Mouse (Mus musculus) gastrocnemius, adult 8-10 months (tissue): ENCODE measurements around the gene Urm1. TPM values are rescaled to one million over a fixed set of nuclear protein-coding genes. Genes with fewer than 3 reads are reported as not detected.
"Not testable (repeated sequence)": the region's sequence is repeated elsewhere in the genome, so short reads cannot be mapped to it uniquely, and the experiment has no call there.

Experiments
- DNase-seq, 2 experiments: peaks; one replicate each; pipeline ENCODE4 v3.0.0; 2022; ENCODE audit warnings: low spot score in 2 of 2
- microRNA-seq: library from miRNA; unstranded; fragments of <30 nt; microRNA quantifications from one replicate; pipeline ENCODE4 v1.2.0, GENCODE M21; 2022
- total RNA-seq, 4 experiments: library from RNA; stranded (reverse); gene quantifications; 2 replicates each; pipeline ENCODE4 v1.2.4; 2022

Urm1 gene
- total RNA-seq, 4 experiments from 2014 or later: 25.7 to 33.0 (median 28.5) TPM

DNA sequence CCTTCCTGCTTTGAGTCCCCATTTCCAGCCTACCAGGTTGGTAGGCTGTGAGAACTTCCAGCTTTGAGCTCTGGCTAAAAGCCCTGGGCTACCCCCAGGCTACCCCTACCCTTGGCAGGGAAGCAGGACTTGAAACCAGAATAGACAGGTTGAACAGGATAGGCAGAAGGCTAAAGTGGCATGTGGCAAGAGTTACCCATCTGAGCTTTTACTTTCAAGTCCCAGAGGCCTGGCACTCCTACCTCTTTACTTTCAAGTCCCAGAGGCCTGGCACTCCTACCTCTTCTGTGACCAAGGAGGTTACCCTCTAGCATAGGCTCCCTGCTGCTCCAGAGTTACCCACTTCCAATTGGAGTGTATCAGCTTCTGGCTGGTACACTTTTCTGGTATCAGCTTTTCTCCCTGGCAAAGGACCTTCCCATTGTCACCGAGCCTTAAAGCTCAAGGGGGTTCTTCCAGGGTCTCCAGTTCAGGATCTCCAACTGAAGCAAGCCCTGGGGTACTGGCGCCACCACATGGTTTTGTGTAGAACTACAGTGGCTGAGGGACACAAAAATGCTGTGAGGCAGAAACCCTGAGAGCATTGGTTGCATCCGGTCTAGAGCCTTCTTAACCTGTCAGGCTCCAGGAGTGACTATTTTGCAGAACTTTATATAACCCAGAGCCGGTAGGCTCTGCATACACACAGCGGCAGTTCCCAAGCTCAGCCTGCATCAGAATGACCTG is 39.0 kb downstream of the Urm1 start:
- no peak for DNase-seq

DNA sequence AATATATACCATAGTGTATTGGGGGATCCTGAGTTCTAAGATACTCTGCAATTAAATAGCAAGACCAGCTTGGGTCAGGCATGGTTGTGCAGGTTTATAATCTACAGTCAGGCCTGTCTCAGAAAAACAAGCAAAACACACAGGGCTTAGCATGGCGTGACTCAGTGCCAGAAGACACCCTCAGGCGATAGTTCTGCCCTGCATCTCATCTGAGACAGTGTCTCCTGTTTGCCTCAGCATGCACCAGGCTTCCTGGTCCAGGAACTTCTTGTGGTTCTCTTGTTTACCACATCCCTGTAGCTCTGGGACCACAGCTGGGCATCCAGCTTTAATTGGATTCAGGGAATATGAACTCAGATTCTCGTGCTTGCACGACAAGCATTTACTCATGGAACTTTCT is 45.2 kb downstream of the Urm1 start:
- no peak for DNase-seq

DNA sequence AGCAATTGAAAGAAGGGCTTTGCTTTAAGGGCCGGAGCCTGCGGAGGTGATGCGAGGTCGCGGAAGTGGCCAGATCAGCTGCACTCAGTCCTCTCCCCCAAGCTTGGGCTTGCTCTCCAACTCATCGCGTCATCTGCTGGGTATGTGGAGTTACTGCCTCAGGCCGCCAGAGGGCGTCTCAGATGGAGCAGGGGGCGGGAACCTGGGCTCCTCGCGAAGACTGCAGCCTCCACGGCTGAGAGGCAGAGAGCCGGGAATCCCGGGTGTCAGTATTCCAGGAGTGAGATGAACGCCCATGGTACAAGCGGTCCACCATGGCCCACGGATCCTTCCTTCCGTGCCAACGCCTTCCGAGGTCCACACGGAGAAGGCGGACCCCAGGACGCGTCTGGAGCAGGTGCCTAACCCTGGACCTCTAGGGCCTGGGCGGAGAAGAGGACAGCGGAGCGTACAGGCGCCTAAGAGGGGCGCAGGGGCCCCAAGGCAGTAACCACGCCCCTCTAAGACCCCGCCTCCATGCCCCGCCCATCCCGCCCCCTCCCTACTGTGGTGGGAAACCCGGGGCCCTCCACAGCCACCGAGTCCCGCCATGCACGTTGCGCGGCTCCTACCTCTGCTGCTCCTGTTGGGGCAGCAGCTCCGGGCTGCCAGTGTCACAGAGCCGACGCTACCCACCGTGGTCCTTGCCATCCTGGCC is 49.2 kb downstream of the Urm1 start, which contains the start of gene Cercam:
Cercam (plus strand) TSS at position 216 of the 697 bp plus-strand sequence.
- peak; percentile 63 to 70 for DNase-seq

- peak in 1 of 2 experiments; percentile 15 for DNase-seq
Measured at GRCm38 (mm10) chr2:29869646-29870451, 50.0 kb downstream of the Urm1 start.

- DNase-seq: no peak
Measured at GRCm38 (mm10) chr2:29872581-29873295, 52.9 kb downstream of the Urm1 start.

GRCm38 (mm10) chr2:29873801-29874200 is 53.9 kb downstream of the Urm1 start:
- no peak for DNase-seq

- DNase-seq: no peak
Measured at GRCm38 (mm10) chr2:29878061-29878460, 58.2 kb downstream of the Urm1 start.

- DNase-seq: no peak
Measured at GRCm38 (mm10) chr2:29879191-29879590, 59.3 kb downstream of the Urm1 start.

GRCm38 (mm10) chr2:29879964-29880830 is 60.3 kb downstream of the Urm1 start:
- no peak for DNase-seq

DNA sequence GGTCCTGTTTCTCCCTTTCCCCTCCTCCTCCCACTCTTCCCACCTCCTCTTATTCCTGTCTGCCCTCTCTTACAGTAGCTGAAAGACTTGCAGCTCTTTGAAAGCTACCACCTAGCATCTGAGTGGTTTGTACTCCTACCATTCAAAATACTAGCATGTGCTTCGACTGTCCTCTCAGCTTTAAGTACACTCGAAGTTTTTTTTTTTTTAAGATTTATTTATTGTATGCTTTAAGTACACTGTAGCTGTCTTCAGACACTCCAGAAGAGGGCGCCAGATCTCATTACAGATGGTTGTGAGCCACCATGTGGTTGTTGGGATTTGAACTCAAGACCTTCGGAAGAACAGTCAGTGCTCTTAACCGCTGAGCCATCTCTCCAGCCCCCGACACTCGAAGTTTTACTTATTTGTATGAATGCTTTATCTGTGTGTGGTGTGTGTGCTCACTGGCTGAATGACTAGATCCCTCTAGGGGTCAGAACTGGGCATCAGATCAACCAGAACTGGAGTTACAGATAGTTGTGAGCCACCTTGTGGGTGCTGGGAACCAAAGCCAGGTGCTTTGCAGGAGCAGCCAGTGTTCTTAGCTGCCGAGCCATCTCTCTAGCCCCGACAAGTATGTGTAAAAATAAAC is 66.9 kb downstream of the Urm1 start:
- not testable (repeated sequence) for DNase-seq

DNA sequence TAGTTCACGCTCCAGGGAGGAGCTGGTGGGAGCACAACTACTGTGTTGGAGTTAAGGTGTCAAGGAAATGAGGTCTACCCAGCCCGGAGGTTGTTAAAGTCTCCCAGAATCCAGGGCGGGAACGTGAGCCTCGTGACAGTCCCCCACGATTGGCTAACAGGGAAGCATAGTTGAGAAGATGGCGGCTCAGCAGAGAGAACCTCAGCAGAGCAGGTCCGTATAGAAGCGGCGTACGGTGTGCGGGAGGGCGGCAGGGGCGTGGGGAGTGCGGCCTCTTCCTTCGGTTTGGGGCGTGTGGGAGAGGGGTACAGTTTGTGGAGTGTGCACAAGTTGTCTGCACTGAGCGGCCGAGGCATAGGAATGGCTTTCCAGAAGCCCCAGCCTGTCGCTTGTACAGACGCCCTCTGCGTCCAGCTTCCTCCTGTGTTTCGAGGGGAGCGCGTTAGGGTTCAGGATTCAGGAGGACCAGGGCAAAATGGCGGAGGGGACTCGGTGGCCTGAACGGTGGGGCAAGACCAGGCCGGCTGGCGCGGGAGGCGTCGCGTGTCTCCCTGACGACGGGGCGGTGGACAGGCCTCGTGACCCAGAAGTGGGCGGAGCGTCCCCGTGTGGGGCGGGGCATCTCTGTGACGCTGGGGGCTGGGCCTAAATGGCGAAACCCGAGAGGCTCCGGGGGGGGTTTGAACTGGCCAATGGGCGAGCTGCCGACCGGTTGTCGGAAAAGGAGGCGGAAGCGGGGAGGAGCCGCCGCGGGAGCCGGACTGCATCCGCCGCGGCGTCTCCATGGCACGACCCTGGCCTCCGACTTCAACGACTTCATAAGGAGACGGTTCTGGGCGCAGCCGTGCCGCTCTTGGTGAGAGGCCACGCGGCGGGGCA is 69.4 kb downstream of the Urm1 start, which contains the start of gene Odf2:
Odf2 (plus strand) TSS at position 156 of the 879 bp plus-strand sequence.
- peak; percentile 99 to 100 for DNase-seq

GRCm38 (mm10) chr2:29889991-29890833 is 70.3 kb downstream of the Urm1 start:
- peak; percentile 73 to 76 for DNase-seq

DNA sequence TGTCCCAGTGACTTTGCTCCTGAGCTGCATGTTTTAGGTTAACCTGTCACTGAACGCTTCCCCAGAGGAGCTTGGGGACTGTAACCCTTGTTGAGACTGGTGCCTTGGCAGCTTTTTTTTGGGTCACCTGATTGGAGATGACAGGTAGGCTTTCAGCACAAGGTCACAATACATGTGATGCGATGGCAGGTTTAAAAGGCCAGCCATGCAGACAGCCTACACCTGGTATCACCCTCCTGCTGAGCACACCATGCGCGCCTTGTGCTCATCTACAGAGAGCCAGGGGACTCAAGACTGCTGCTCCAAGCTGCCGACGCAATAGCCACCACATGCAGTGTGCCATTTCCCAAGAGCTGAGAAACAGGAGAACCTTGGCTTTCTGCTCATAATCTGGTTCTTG is 71.9 kb downstream of the Urm1 start:
- no peak for DNase-seq

Small RNA genes lying within 50 kb of the gene (microRNA-seq; reads per million reads assigned to microRNA genes)
- gene Mir219a-2 (not detected), gene Mir219b (not detected)

Other genes starting within 250 kb of the Urm1 start
- 100 to 1,000 TPM; 152 to 187 (median 158) TPM for gene Rapgef1, start 200.4 kb upstream of the Urm1 start, total RNA-seq
- not detected for gene Gm13420, start 68.4 kb upstream of the Urm1 start, total RNA-seq
- gene Gm13547, start 60.8 kb upstream of the Urm1 start, total RNA-seq: not detected
- gene Coq4, start 32.6 kb upstream of the Urm1 start, total RNA-seq: 1 to 10 TPM; 6.7 to 8.4 (median 7.5) TPM
- 10 to 100 TPM; 20.8 to 31.6 (median 26.2) TPM for gene Trub2, start 31.6 kb upstream of the Urm1 start, total RNA-seq
- 1 to 10 TPM; 5.4 to 7.5 (median 6.6) TPM for gene Slc27a4, start 17.4 kb upstream of the Urm1 start, total RNA-seq
- 1 to 10 TPM; 1.4 to 3.6 (median 1.7) TPM for gene Cercam, start 49.1 kb downstream of the Urm1 start, total RNA-seq
- 10 to 100 TPM in 3 of 4 experiments, 1 to 10 TPM in 1; 9.9 to 12.1 (median 11.1) TPM for gene Odf2, start 69.1 kb downstream of the Urm1 start, total RNA-seq
- 10 to 100 TPM; 20.1 to 27.0 (median 22.9) TPM for gene Gle1, start 115.4 kb downstream of the Urm1 start, total RNA-seq
- 10 to 100 TPM; 29.2 to 43.7 (median 36.4) TPM for gene Sptan1, start 145.5 kb downstream of the Urm1 start, total RNA-seq
- 1 to 10 TPM; 3.9 to 5.6 (median 4.3) TPM for gene Wdr34, start 228.8 kb downstream of the Urm1 start, total RNA-seq
- 100 to 1,000 TPM; 106 to 121 (median 118) TPM for gene Set, start 237.3 kb downstream of the Urm1 start, total RNA-seq